Mouse (Mus musculus): Measurements from ENCODE around the gene Rph3a. TPM values are rescaled to one million over a fixed set of nuclear protein-coding genes. Genes with fewer than 3 reads are reported as not detected.

Gene Rph3a
- 100 to 1,000 TPM; 329 to 347 TPM for total RNA-seq (2021)
- long read RNA-seq, experiment 1, partial matches to known transcripts: 121 of 603 reads
- long read RNA-seq, experiment 1, other reads (novel, unspliced or antisense): 482 of 603 reads
- long read RNA-seq, experiment 2, partial matches to known transcripts: 89 of 442 reads
- long read RNA-seq, experiment 2, other reads (novel, unspliced or antisense): 353 of 442 reads

DNA sequence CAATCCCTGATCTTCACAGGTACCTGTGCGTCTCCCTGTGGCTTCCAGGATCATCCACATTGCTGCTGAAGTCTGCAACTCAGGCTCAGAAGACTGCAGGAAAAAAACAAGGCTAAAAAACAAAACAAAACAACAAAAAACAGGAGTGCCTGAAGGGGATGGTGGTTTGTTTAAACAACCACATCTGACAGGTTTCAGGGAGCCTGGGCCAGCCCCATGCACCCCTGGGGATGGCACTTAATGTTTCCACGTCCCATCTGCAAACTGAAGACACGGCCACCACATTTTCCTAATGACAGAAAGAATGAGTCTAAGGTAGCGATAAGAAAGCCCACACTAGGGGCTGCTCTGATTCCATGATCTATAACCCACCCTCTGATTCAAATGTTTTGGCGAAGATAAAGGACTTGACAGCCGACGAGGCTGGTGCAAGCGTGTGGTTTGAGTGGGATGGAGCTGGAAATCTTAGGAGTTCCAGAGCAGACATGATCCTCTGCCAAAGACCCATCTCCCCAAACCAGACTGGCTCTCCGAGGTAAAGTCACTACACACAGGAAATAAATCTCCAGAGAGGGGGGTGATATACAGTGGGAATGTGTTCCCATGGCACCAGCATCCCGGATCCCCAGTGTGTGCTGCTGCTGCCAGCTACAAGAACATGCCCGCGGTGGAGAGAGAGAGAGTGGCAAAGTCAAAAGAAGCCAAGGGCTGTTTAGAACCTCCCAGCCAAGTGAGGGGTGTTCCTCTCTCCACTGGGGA, at the start of gene Rph3a:
Gene Rph3a (minus strand): TSS at position 282 of the 759 bp plus-strand sequence.
- peak within 1 kb of the TSS; percentile 89 for H3K27ac ChIP-seq
- TF ChIP-seq CTCF (IDR thresholded peaks at IDR 0.05): no peak
- DNase-seq (ENCODE audit: extremely low spot score in 1 of 2, low spot score in 2 of 2): no peak
- H3K4me3 ChIP-seq: peak within 1 kb of the TSS; percentile 65
- intact Hi-C loops (cut with DNase I): loop anchor here (1.0 kb wide), 1 partner anchor 9 kb away; no protein-coding TSS in a partner anchor

GRCm38 (mm10) chr5:121058261-121058660, 48.4 kb upstream of the Rph3a start:
- intact Hi-C loops (cut with DNase I): no loop called here
- DNase-seq (ENCODE audit: extremely low spot score in 1 of 2, low spot score in 2 of 2): no peak
- Histone ChIP-seq H3K4me3 (no peak overlapping the region), H3K27ac (no peak overlapping the region)
- TF ChIP-seq CTCF (IDR thresholded peaks at IDR 0.05): no peak

- H3K27ac ChIP-seq: no peak overlapping the region
- TF ChIP-seq CTCF (IDR thresholded peaks at IDR 0.05): no peak
Measured at GRCm38 (mm10) chr5:121053886-121054285, 44.0 kb upstream of the Rph3a start.

GRCm38 (mm10) chr5:121041791-121042190, 31.9 kb upstream of the Rph3a start:
- no peak for DNase-seq (ENCODE audit: extremely low spot score in 1 of 2, low spot score in 2 of 2)
- H3K27ac ChIP-seq: no peak overlapping the region
- intact Hi-C loops (cut with DNase I): no loop called here
- no peak for TF ChIP-seq CTCF (IDR thresholded peaks at IDR 0.05)
- no peak overlapping the region for H3K4me3 ChIP-seq

More at GRCm38 (mm10) chr5:121053886-121054285, 44.0 kb upstream of the Rph3a start:
- H3K4me3 ChIP-seq: no peak overlapping the region
- no peak for DNase-seq (ENCODE audit: extremely low spot score in 1 of 2, low spot score in 2 of 2)
- intact Hi-C loops (cut with DNase I): no loop called here

DNA sequence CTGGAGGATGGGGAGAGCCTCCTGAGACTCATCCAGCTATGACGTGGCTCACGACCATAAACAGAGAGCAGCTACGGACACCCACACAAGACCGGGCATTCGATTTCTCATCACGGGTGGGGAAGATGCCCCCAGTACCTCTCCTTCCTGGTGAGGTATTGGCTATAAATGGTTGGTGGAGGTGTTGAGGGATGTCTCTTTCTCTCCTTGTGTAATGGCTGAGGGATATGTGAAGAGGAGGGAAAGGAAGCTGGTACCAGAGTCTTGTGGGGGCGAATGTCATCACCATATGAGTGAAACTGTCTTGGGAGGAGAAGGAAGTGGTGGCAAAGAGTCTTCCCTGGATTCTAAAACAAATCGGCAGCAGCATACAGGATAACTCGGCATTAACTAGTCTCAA, 29.6 kb upstream of the Rph3a start:
- intact Hi-C loops (cut with DNase I): no loop called here
- DNase-seq (ENCODE audit: extremely low spot score in 1 of 2, low spot score in 2 of 2): no peak
- Histone ChIP-seq H3K27ac (no peak overlapping the region), H3K4me3 (no peak overlapping the region)
- TF ChIP-seq CTCF (IDR thresholded peaks at IDR 0.05): no peak

DNA sequence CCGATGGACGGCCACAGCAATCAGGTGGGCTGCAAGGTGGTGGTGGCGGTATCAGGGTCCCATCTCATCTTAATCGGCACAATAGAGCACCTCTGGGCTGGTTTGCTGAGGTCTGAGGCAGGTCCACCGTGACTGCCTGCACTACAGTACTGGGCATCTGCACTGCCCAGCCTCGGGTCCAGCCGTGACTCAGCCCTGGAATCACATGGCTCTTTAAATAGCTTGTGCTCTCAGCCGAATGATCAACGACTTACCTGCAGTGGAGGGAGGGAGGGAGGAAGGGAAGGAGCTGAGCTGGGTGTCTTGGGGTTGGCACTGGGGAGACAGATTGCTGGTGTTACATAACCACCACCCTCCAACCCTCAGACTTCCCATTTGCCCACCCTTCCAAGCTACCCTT, 20.3 kb upstream of the Rph3a start:
- DNase-seq (ENCODE audit: extremely low spot score in 1 of 2, low spot score in 2 of 2): no peak
- Histone ChIP-seq H3K4me3 (no peak overlapping the region), H3K27ac (no peak overlapping the region)
- no peak for TF ChIP-seq CTCF (IDR thresholded peaks at IDR 0.05)
- intact Hi-C loops (cut with DNase I): no loop called here

DNA sequence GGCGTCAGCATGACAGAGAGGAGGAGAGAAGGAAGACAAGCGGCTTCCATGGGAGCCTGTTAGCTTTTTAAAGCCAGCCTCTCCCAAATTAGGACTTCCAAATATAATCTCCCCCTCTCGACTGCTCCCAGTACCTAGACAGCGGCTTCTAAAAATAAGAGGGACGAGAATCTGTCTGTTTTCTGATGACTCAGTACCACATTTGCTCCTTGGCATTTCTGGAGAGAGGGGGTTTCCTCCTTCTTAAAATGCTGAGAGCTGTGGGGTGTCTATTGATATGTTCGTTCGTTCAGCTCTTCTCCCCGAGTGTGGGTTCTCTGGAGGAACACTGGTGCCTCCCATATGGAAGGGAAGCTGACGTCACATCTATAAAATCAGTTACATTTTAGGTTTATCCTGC, 9.6 kb upstream of the Rph3a start:
- intact Hi-C loops (cut with DNase I): loop anchor here (1.0 kb wide), 1 partner anchor 10 kb away; no protein-coding TSS in a partner anchor
- Histone ChIP-seq H3K27ac (peak overlapping the region; percentile 61; the same call in 1 of the 2 replicates), H3K4me3 (no peak overlapping the region)
- TF ChIP-seq CTCF (IDR thresholded peaks at IDR 0.05): no peak
- DNase-seq (ENCODE audit: extremely low spot score in 1 of 2, low spot score in 2 of 2): no peak

- DNase-seq (ENCODE audit: extremely low spot score in 1 of 2, low spot score in 2 of 2): no peak
- intact Hi-C loops (cut with DNase I): no loop called here
- H3K4me3 ChIP-seq: no peak overlapping the region
- H3K27ac ChIP-seq: no peak overlapping the region
- no peak for TF ChIP-seq CTCF (IDR thresholded peaks at IDR 0.05)
Measured at GRCm38 (mm10) chr5:121017699-121018098, 7.8 kb upstream of the Rph3a start.

GRCm38 (mm10) chr5:121016405-121016804, 6.5 kb upstream of the Rph3a start:
- intact Hi-C loops (cut with DNase I): no loop called here
- peak in 1 of 2 experiments; percentile 61 for DNase-seq (ENCODE audit: extremely low spot score in 1 of 2, low spot score in 2 of 2)
- Histone ChIP-seq H3K4me3 (no peak overlapping the region), H3K27ac (peak overlapping the region; percentile 78)
- no peak for TF ChIP-seq CTCF (IDR thresholded peaks at IDR 0.05)

GRCm38 (mm10) chr5:121014496-121014895, 4.6 kb upstream of the Rph3a start:
- no peak for DNase-seq (ENCODE audit: extremely low spot score in 1 of 2, low spot score in 2 of 2)

DNA sequence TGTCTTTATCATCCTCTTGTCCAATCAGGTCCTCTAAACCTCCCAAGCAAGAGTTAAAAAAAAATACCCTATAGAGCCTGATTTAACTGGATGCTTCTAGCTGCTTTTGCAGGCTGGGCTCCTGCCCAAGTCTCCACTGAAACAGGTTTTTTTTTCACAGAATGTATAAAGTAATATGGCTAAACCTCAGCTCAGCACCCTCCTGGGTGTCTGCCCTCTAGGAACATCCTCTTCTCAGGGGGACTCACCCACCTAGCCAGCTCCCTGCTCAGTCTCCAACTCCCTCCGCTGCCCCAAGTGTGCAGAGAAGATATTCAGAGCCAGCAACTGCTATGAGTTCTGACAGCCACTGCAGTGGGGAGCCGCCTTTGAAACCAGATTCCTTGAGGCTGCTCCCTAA, 2.1 kb upstream of the Rph3a start:
- no peak for DNase-seq (ENCODE audit: extremely low spot score in 1 of 2, low spot score in 2 of 2)
- intact Hi-C loops (cut with DNase I): no loop called here
- TF ChIP-seq CTCF (IDR thresholded peaks at IDR 0.05): no peak
- peak overlapping the region; percentile 69 for H3K27ac ChIP-seq
- no peak overlapping the region for H3K4me3 ChIP-seq

More at GRCm38 (mm10) chr5:121014496-121014895, 4.6 kb upstream of the Rph3a start:
- TF ChIP-seq CTCF (IDR thresholded peaks at IDR 0.05): no peak
- intact Hi-C loops (cut with DNase I): no loop called here
- no peak overlapping the region for H3K4me3 ChIP-seq
- H3K27ac ChIP-seq: no peak overlapping the region

- DNase-seq (ENCODE audit: extremely low spot score in 1 of 2, low spot score in 2 of 2): peak; percentile 72 to 73
- peak overlapping the region; percentile 65 for H3K4me3 ChIP-seq
- H3K27ac ChIP-seq: peak overlapping the region; percentile 89
- TF ChIP-seq CTCF (IDR thresholded peaks at IDR 0.05): no peak
- intact Hi-C loops (cut with DNase I): loop anchor here (1.0 kb wide), 1 partner anchor 10 kb away; no protein-coding TSS in a partner anchor
Measured at GRCm38 (mm10) chr5:121009406-121009805, 486 bp downstream of the Rph3a start.
